Mouse (Mus musculus) midbrain, embryonic 12.5 days (tissue): ENCODE results near the gene Npnt. TPM values are rescaled to one million over a fixed set of nuclear protein-coding genes. Genes with fewer than 3 reads are reported as not detected.
A peak's percentile ranks its signal among the peaks of the same experiment; 100 is the strongest.

Source experiments
- ATAC-seq: fragments of 200-750 bp; cut with Nextera tagmentation; 2 replicates; pipeline ENCODE4 v1.8.0; 2017; ENCODE audit warnings: low read depth, moderate TSS enrichment, moderate library complexity; ENCODE audit not compliant: low FRiP score
- H3K27ac ChIP-seq: fragments of 300-500 bp; sonication (generic); replicated peaks from 2 replicates; pipeline ENCODE4 v1.5.1; 2016; ENCODE audit warnings: mild to moderate bottlenecking
- H3K27me3 ChIP-seq: fragments of 300-500 bp; sonication (generic); 2 replicates; pipeline ENCODE4 v1.6.1; 2016; ENCODE audit warnings: mild to moderate bottlenecking
- H3K36me3 ChIP-seq: fragments of 300-500 bp; sonication (generic); 2 replicates; pipeline ENCODE4 v1.6.1; 2016
- H3K4me1 ChIP-seq: fragments of 300-500 bp; sonication (generic); 2 replicates; pipeline ENCODE4 v1.6.1; 2016
- H3K4me2 ChIP-seq: fragments of 300-500 bp; sonication (generic); replicated peaks from 2 replicates; pipeline ENCODE4 v1.6.1; 2016; ENCODE audit warnings: mild to moderate bottlenecking, moderate library complexity
- H3K4me3 ChIP-seq: fragments of 300-500 bp; sonication (generic); 2 replicates; pipeline ENCODE4 v1.5.1; 2016; ENCODE audit warnings: mild to moderate bottlenecking
- H3K9ac ChIP-seq: fragments of 300-500 bp; sonication (generic); replicated peaks from 2 replicates; pipeline ENCODE4 v1.6.1; 2016; ENCODE audit warnings: mild to moderate bottlenecking, moderate library complexity
- H3K9me3 ChIP-seq: fragments of 300-500 bp; sonication (generic); 2 replicates; pipeline ENCODE4 v1.6.1; 2016; ENCODE audit warnings: mild to moderate bottlenecking
- WGBS: fragments of 180-500 bp; shearing (Covaris S2); methylation state at CpG from one replicate; pipeline ENCODE4 v1.1.7; 2016; 5-methylcytosine and 5-hydroxymethylcytosine counted together
- polyA plus RNA-seq: library from polyadenylated mRNA; unstranded; fragments of >200 nt; fragmentation: Nextera tagmentation; extraction: Ambion mirVana; gene quantifications from 2 replicates; pipeline ENCODE4 v1.2.1, GENCODE M21; 2016

The Npnt gene
- polyA plus RNA-seq, 1 experiment from 2014 or later: 12.0 TPM

DNA sequence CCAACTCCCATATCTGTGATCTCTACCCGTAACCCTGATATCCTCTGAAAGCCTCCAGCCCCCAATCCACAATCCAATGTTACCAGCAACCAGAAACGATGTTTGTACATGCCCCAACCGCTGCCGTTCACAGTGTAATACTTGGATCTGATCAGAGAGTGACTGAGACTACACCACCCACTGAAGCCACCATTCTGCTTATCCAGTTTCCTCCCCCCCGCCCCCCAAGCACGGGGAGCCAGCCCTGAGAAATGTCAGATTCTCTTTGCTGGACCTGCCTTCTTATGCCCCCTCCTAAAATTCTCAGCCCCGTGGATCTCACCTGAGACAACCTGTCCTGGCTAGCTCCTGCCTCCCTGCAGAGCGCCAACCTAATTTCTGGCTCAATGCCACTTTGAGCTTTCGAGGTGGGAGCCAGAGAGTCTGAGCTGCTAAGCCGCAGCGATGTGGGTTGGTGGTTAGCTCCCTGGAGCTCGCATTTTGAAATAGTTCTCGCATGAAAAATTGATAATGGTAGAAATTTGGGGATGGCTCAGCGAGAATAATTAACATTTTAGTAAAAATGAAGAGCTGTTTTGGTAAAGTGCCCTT, 85.7 kb downstream of the Npnt start:
- no peaks in the 10 kb centered on the region for H3K27me3 ChIP-seq
- 80% methylated on average over 14 of the region's 14 CpGs for WGBS
- H3K9me3 ChIP-seq: no peaks in the 10 kb centered on the region
- no peaks in the 10 kb centered on the region for H3K4me1 ChIP-seq
- ATAC-seq: no peak
- no peaks in the 10 kb centered on the region for H3K36me3 ChIP-seq
- H3K4me3 ChIP-seq: no peak overlapping the region
- no peak overlapping the region for H3K4me2 ChIP-seq
- H3K9ac ChIP-seq: no peak overlapping the region
- H3K27ac ChIP-seq: no peak overlapping the region

DNA sequence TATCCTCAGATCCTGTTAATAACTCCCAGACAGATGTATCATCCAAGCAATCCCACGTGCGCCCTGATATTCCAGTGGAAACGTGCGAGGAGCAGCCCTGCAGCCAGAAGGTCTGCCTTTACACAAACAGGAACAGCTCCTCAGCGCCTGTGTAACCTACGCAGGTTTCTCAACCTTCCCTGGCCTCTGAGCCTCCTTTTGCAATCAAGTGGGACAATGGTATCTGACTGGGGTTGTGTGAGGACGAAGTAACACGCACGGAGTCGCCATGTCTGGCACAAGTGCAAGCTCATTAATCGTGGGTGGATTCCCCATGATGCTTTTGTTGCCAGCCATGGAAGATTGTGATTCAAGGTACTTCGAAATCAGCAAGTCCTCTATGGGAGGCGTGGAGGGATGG, 86.2 kb downstream of the Npnt start:
- no peaks in the 10 kb centered on the region for H3K9me3 ChIP-seq
- H3K4me2 ChIP-seq: no peak overlapping the region
- no peaks in the 10 kb centered on the region for H3K4me1 ChIP-seq
- H3K27ac ChIP-seq: no peak overlapping the region
- H3K9ac ChIP-seq: no peak overlapping the region
- no peaks in the 10 kb centered on the region for H3K27me3 ChIP-seq
- 86% methylated on average over 13 of the region's 13 CpGs for WGBS
- H3K36me3 ChIP-seq: no peaks in the 10 kb centered on the region
- no peak overlapping the region for H3K4me3 ChIP-seq
- ATAC-seq: no peak

DNA sequence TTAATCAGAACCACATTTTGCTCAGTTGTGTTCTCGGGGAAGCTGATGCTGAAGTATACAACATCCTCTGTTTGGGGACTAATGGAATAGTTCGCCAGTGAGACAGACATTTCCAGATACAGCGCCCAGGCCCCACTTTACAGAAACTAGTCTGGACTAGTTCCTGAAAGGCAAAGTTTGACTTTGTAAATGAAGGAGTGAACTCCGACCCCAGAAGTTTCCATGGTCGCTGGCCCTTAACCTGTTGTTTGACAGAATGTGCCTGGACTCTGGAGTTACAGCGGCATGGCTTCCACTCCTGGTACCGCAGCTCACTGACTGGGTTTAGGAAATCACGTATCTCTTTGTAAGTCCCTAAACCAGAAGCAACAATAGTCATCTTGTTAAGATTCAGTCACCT, 89.3 kb downstream of the Npnt start:
- 88% methylated on average over 8 of the region's 8 CpGs for WGBS
- no peak overlapping the region for H3K4me2 ChIP-seq

DNA sequence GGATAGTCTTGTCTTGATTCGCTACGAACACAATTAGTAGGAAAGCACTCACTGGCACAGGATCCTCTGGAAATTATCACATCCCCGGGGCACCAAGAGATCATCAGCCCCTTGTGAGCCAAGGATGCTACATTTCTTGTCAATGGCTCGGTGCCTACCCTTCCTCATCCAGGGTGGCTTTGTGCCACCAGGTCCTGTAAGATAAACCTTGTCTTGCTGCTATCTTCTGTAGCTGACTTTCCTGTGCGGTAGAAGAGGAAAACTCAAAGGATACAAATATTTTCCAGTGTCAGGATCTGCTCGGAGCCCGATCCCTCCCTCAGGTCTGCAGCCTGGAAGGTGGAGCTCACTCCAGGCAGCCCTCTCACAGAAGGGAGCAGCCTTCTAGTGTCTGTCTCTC, 90.5 kb downstream of the Npnt start:
- no peak overlapping the region for H3K9ac ChIP-seq
- no peak overlapping the region for H3K27ac ChIP-seq
- no peaks in the 10 kb centered on the region for H3K4me1 ChIP-seq
- no peak overlapping the region for H3K4me2 ChIP-seq
- H3K36me3 ChIP-seq: no peaks in the 10 kb centered on the region
- no peak overlapping the region for H3K4me3 ChIP-seq
- no peaks in the 10 kb centered on the region for H3K27me3 ChIP-seq
- no peaks in the 10 kb centered on the region for H3K9me3 ChIP-seq
- no peak for ATAC-seq
- WGBS: 95% methylated on average over 7 of the region's 7 CpGs

More for the DNA sequence above, 89.3 kb downstream of the Npnt start:
- Histone ChIP-seq H3K9me3 (no peaks in the 10 kb centered on the region), H3K4me1 (no peaks in the 10 kb centered on the region), H3K27me3 (no peaks in the 10 kb centered on the region), H3K27ac (no peak overlapping the region), H3K9ac (no peak overlapping the region), H3K36me3 (no peaks in the 10 kb centered on the region), H3K4me3 (no peak overlapping the region)
- no peak for ATAC-seq

DNA sequence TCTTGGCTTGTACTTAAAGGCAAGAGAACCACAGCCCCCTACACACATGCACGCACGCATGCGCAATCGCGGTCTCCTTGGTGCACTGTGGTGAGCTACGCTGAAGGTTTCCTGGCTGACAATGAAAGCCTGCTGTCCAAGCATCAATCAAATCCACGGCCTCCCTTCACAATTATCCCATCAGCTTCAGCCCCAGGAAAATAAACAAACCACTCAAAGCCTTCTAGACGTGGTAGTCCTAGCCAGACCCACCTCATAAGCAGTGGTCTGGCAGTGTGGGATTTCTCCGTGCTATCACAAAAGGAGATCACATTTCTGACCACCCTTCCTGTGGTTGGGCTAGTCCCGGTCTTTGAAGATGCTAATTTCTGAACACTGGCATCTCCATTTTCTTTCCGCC, 91.2 kb downstream of the Npnt start:
- Histone ChIP-seq H3K27me3 (no peaks in the 10 kb centered on the region), H3K4me1 (no peaks in the 10 kb centered on the region), H3K27ac (no peak overlapping the region), H3K4me2 (no peak overlapping the region), H3K9ac (no peak overlapping the region), H3K4me3 (no peak overlapping the region), H3K9me3 (no peaks in the 10 kb centered on the region), H3K36me3 (no peaks in the 10 kb centered on the region)
- no peak for ATAC-seq
- 74% methylated on average over 11 of the region's 11 CpGs for WGBS

DNA sequence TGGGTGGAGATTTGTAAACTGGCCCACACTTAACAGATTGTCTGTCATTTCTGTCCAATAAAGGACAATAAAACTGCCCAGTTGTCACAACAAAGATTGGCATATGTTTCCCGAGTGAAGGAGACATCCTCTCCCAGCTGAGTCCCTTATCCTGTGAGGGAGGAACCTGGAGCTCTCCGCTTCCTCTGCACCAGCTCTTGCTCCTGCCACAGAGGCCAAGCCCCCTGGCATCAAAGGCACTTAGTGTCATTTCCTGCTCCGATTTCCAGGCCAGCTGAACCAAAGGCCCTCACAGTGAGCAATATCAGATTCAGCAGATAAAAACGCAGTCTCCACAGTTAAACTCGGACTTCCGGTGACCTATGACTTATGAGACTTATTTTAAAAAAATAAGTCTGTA, 93.4 kb downstream of the Npnt start:
- Histone ChIP-seq H3K9ac (no peak overlapping the region), H3K27ac (no peak overlapping the region), H3K36me3 (no peaks in the 10 kb centered on the region), H3K4me3 (no peak overlapping the region), H3K4me2 (no peak overlapping the region), H3K4me1 (peaks cover 3% of the 10 kb centered on the region; the same call in 1 of the 2 replicates), H3K27me3 (no peaks in the 10 kb centered on the region), H3K9me3 (no peaks in the 10 kb centered on the region)
- ATAC-seq: no peak
- 79% methylated on average over 6 of the region's 6 CpGs for WGBS

DNA sequence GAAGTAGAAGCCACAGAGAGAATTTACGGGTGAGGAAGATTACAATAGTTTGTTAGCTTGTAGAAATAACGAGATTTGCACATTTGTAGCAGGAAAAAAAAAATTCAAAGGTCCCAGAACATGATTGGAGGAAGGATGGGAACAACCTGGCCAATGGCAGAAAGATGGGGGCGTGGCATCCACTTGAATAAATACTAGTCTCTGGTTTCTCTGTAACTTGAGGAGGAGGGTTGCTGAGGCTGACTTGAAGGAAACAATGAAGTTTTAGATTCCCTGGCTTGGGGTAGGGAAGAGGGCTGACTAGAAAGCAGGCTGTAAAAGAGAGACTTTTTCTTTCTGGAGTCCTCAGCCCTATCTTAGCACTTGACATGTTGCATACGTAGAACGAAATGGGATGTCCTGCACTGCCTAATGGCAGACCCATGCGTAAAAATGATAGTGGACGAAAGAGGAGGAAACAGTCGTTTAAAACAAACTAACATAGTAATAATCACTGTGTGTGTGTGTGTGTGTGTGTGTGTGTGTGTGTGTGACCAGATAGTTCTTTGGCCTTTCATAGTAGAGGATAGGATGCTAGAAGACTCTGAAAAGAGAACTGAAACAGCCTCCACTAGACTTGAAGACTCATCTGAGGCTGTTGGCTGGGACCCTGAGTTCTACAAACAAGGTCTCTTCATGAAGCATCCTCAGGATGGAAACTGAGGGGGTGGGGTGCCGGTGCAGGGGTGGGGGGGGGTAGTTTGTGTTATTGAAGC, 94.5 kb downstream of the Npnt start:
- Histone ChIP-seq H3K4me3 (no peak overlapping the region), H3K27me3 (no peaks in the 10 kb centered on the region), H3K9ac (no peak overlapping the region), H3K27ac (no peak overlapping the region), H3K4me1 (peaks cover 3% of the 10 kb centered on the region; the same call in 1 of the 2 replicates), H3K9me3 (no peaks in the 10 kb centered on the region), H3K36me3 (no peaks in the 10 kb centered on the region), H3K4me2 (no peak overlapping the region)
- 65% methylated on average over 9 of the region's 9 CpGs for WGBS
- ATAC-seq: peak; percentile 32; the same call in 1 of the 2 replicates

DNA sequence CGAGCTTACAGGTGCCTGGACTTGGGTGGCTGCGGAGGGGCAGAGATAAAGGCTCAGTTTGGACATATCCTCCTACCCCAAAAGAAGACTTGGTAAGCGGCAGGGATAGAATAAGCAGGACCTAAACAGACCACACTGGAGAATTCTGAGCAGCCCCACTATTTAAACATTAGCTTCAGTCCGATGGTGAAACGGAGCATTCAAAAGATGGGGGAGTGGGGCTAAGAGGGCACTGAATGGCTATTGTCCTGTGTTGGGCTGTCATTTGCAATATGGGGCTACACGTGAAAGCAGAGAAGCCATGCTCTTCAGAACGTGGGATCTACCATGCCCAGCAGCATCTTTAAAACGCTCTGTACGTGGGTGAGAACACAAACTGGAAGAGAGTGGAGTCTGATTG, 95.8 kb downstream of the Npnt start:
- no peak overlapping the region for H3K4me2 ChIP-seq
- H3K9me3 ChIP-seq: no peaks in the 10 kb centered on the region
- H3K4me1 ChIP-seq: peaks cover 3% of the 10 kb centered on the region; the same call in 1 of the 2 replicates
- no peak overlapping the region for H3K4me3 ChIP-seq
- 84% methylated on average over 9 of the region's 9 CpGs for whole genome bisulfite sequencing
- no peak overlapping the region for H3K27ac ChIP-seq
- H3K9ac ChIP-seq: no peak overlapping the region
- no peaks in the 10 kb centered on the region for H3K27me3 ChIP-seq
- ATAC-seq: no peak
- no peaks in the 10 kb centered on the region for H3K36me3 ChIP-seq

DNA sequence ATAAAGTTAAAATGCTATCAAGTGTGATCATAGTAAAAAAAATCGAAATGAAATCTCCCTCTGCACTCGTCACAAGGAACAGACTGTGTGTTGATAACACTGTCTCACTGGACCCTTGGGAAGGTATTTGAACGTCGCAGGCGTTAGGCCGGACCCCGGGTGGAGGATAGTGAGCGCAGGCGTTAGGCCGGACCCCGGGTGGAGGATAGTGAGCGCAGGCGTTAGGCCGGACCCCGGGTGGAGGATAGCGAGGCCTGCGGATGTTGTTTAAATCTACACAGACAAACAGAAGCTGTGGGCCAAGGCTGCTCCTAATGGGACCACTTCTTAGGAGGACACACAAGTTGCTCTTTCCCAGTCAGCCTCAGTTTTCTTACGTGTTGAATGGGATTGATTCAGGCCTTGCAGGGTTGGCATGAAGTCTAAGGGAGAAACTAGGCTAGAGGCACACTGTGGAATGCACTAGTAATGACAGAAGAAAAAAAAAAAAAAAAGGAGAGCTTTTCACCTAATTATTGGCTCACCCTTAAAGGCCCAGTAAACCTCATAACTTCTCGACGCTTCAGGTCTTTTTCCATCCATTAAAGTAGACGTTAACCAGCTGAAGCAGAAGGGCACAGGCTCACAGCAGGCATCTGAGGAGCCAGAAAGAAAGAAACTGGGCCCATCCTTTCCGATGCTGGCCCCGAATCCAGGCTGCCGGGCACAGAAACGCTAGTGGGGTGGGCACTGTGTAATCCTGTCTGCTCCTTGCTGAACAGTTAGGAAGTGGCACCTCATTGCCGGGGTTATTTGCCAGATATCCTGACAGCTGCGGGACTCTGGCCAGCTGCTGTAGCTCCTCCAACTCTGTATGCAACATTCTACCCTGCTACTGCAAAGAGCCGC, 98.0 kb downstream of the Npnt start:
- Histone ChIP-seq H3K4me1 (peaks cover 3% of the 10 kb centered on the region; the same call in 1 of the 2 replicates), H3K4me2 (no peak overlapping the region), H3K9ac (no peak overlapping the region), H3K36me3 (no peaks in the 10 kb centered on the region), H3K27me3 (no peaks in the 10 kb centered on the region), H3K27ac (no peak overlapping the region), H3K9me3 (no peaks in the 10 kb centered on the region), H3K4me3 (no peak overlapping the region)
- peak; percentile 67 for ATAC-seq
- 69% methylated on average over 28 of the region's 28 CpGs for WGBS

DNA sequence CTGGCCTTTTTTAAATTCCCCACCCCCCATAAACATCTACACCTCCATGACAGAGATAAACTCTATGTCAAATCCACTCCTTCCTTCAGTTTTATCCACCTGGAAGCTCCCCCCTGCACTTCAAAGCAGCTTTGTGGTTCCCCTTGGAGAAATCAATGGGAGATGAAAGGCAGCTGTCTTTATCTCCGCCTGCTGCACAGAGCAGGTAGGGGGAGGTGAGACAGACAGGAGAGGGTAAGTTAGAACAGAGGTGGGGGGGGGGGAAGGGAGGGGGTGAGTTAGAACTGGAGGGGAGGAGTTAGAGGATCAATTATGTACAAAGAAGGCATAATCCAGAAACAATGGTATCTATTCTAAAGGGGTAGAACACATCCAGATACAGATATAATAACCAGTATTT, 98.7 kb downstream of the Npnt start:
- Histone ChIP-seq H3K27ac (no peak overlapping the region), H3K4me3 (no peak overlapping the region), H3K9ac (no peak overlapping the region), H3K36me3 (no peaks in the 10 kb centered on the region), H3K9me3 (no peaks in the 10 kb centered on the region), H3K4me2 (no peak overlapping the region), H3K27me3 (no peaks in the 10 kb centered on the region), H3K4me1 (peaks cover 3% of the 10 kb centered on the region; the same call in 1 of the 2 replicates)
- 58% methylated on average over 1 of the region's 1 CpGs for WGBS
- ATAC-seq: no peak

DNA sequence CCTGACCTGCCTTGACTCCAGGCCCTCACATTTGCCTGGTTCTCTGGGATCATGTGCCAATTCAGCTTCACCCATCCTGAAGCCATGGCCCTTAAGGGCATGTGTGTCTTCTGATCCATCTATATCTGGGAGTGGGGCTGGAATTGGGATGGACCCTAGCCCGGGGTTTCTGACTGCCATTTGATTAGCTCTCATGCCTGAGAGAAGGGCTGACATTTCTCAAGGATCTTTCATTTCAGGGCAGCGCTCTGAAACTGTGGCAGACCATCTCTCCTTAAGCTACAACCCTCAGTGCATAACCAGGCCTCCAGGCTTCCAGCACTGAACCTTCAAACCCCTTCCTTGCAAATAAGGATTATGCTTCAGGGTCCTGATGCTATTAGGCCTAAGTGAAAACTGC, 99.7 kb downstream of the Npnt start:
- no peaks in the 10 kb centered on the region for H3K9me3 ChIP-seq
- no peak overlapping the region for H3K4me3 ChIP-seq
- no peak overlapping the region for H3K4me2 ChIP-seq
- 87% methylated on average over 2 of the region's 2 CpGs for WGBS
- no peak overlapping the region for H3K9ac ChIP-seq
- no peak for ATAC-seq
- H3K27ac ChIP-seq: no peak overlapping the region
- H3K27me3 ChIP-seq: no peaks in the 10 kb centered on the region
- H3K4me1 ChIP-seq: peaks cover 3% of the 10 kb centered on the region; the same call in 1 of the 2 replicates
- H3K36me3 ChIP-seq: no peaks in the 10 kb centered on the region

DNA sequence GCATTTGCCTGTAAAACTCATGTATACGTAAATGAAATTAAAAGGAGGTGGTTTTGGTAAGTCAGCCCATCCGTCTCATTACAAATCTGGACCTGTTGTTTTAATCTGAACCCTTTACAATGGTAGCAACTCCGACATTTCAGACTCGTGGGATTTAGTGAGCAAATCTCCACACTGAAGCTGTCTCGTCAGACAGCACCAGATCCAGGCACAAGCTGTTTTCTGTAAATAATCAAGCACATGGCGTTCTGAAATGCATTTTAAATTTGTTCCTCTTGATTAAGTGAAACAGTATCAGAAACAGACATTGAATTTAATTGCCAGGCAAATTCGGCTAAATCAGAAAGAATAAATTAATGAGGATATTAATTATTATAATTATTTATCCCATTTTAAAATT, 100.4 kb downstream of the Npnt start:
- no peak for ATAC-seq
- 78% methylated on average over 7 of the region's 7 CpGs for WGBS
- H3K27ac ChIP-seq: no peak overlapping the region

More for the DNA sequence above, 100.4 kb downstream of the Npnt start:
- Histone ChIP-seq H3K4me3 (no peak overlapping the region), H3K36me3 (no peaks in the 10 kb centered on the region), H3K27me3 (no peaks in the 10 kb centered on the region), H3K4me2 (no peak overlapping the region), H3K9me3 (no peaks in the 10 kb centered on the region), H3K9ac (no peak overlapping the region), H3K4me1 (peaks cover 3% of the 10 kb centered on the region; the same call in 1 of the 2 replicates)
